Mouse (Mus musculus) splenic B cell, adult 2 months (primary cell): ENCODE results near the gene Nme7.
A peak's percentile ranks its signal among the peaks of the same experiment; 100 is the strongest.

Source experiments
- DNase-seq: peaks from one replicate; pipeline ENCODE4 v3.0.0-alpha.2; 2011; ENCODE audit warnings: low read depth, low spot score
- H3K27me3 ChIP-seq: 2 replicates; pipeline ENCODE4 v1.6.1; 2012; ENCODE audit warnings: mild to moderate bottlenecking, low read length, moderate library complexity, mixed read lengths; ENCODE audit not compliant: control insufficient read depth, poor library complexity, insufficient read depth, severe bottlenecking
- H3K36me3 ChIP-seq: 2 replicates; pipeline ENCODE4 v1.6.1; 2012; ENCODE audit warnings: mild to moderate bottlenecking, low read length, moderate library complexity, mixed read lengths; ENCODE audit not compliant: control insufficient read depth, poor library complexity, insufficient read depth, severe bottlenecking

The Nme7 gene

DNA sequence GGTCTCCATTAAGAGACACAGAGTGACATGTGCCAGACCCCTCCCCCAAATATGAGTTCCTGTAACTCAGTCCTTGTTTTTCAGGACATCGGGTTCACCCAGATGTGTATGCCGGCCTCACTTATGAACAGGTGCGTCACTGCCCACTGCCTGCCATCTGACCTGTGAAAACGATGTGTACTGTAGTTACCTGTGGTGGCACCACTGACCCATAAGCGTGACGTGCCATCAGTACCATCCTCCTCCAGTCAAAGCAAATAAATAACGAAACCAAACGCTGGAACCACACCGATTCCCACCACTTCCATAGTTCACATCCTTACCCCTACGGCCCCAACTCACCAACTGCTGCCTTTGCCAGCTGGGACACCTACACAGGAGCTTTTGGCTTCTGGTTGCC, 142.6 kb downstream of the Nme7 start:
- Histone ChIP-seq H3K36me3 (no peaks in the 10 kb centered on the region; the same call in 1 of the 2 replicates), H3K27me3 (no peaks in the 10 kb centered on the region)
- no peak for DNase-seq

- no peak for DNase-seq
- no peaks in the 10 kb centered on the region for H3K36me3 ChIP-seq
- H3K27me3 ChIP-seq: no peaks in the 10 kb centered on the region
Measured at GRCm38 (mm10) chr1:164447521-164447920, 143.6 kb downstream of the Nme7 start.

- no peak for DNase-seq
- H3K36me3 ChIP-seq: no peaks in the 10 kb centered on the region
Measured at GRCm38 (mm10) chr1:164449626-164450025, 145.7 kb downstream of the Nme7 start.

GRCm38 (mm10) chr1:164450231-164450630, 146.3 kb downstream of the Nme7 start:
- no peak for DNase-seq
- Histone ChIP-seq H3K36me3 (no peaks in the 10 kb centered on the region), H3K27me3 (no peaks in the 10 kb centered on the region)

More at GRCm38 (mm10) chr1:164449626-164450025, 145.7 kb downstream of the Nme7 start:
- no peaks in the 10 kb centered on the region for H3K27me3 ChIP-seq

DNA sequence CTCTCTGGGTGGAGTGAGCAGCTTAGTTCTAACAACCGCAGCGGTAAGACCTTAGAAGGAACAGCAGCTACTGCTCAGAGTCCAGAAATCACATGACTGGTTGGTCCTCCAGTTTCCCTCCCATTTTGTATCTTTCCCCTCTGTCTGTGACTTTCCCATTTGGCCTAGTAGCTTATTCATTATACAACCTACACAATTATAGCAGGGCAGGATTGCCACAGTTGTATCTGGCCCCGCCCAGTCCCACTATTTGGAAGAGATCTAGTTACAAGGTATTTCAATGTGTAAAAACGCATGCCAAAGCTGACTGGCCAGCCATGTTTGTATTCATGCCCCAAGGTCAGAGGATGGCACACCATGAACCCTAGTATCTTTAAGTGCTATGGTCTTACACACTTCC, 146.7 kb downstream of the Nme7 start:
- no peak for DNase-seq
- Histone ChIP-seq H3K36me3 (no peaks in the 10 kb centered on the region), H3K27me3 (no peaks in the 10 kb centered on the region)

- Histone ChIP-seq H3K27me3 (no peaks in the 10 kb centered on the region), H3K36me3 (no peaks in the 10 kb centered on the region)
- DNase-seq: no peak
Measured at GRCm38 (mm10) chr1:164451346-164451745, 147.4 kb downstream of the Nme7 start.

DNA sequence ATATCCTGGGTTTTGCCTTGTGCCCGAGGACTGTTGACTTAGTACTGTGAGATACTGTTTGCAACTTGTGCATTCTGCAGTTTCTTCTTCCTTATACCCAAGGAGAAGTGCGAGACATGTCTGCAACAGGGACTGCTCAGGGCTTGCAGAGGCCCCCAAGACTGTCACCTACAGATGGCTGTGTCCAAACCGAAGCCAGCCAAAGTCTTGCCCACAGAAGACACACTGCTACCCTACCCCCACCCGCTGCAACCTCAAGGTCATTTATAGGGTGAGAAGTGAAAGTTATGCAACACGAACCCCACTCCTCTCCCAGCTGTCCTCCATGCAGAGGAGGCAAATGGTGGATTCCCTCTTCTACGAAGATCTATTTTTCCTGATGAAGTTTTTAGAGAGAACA, 148.7 kb downstream of the Nme7 start:
- Histone ChIP-seq H3K36me3 (no peaks in the 10 kb centered on the region), H3K27me3 (no peaks in the 10 kb centered on the region)
- no peak for DNase-seq

GRCm38 (mm10) chr1:164453146-164453545, 149.2 kb downstream of the Nme7 start:
- Histone ChIP-seq H3K27me3 (no peaks in the 10 kb centered on the region), H3K36me3 (no peaks in the 10 kb centered on the region)
- no peak for DNase-seq

DNA sequence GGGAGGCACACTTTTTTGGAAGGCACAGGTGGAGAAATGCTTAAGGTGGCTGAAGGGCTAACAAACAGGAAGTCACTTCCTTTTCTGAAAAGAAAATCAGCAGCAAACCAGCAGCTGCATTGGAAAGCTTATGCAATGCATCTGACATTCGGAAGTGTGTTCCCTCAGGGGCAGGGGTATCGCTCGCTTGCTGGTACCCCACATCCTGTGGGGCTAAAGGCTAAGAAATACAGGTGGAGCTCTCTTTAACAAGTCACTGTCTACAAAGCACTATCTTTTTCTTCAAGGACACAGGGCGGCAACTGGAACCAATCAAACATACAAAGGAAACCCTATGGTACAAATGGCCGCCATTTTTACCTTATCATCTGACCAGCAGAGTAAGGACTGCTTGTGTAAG, 149.8 kb downstream of the Nme7 start:
- peak; percentile 37 for DNase-seq
- Histone ChIP-seq H3K27me3 (no peaks in the 10 kb centered on the region), H3K36me3 (no peaks in the 10 kb centered on the region)

DNA sequence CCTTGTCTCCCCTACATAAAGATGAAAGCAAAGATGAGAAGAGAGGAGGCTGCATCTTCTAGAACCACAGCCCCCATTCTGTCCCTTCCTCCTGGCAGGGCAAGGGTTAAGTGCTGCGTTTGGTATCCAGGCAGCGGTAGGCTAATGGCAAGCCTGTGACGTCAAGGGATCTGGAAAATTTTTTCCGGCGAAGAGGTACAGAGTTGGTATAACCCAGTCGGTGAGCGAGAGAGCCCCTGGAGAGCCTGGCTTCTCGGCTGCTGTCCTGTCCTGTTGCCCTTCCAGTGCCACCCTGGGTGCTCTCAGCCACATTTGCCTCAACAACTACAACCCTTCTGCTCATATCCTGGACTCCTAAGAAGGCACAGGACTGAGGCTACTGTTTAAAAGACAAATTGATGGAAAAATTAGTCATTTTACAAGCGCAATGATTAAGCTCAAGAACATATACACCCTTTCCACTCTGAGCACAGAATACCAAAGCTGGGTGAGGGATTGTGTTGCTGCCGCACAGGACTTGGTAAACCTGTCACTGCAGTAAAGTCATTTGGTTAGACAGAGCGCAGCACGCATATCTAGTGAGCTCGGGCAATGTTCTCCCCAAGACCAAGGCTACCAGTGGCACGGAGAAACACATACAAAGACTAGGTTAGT, 151.0 kb downstream of the Nme7 start:
- Histone ChIP-seq H3K36me3 (no peaks in the 10 kb centered on the region), H3K27me3 (no peaks in the 10 kb centered on the region)
- DNase-seq: no peak

DNA sequence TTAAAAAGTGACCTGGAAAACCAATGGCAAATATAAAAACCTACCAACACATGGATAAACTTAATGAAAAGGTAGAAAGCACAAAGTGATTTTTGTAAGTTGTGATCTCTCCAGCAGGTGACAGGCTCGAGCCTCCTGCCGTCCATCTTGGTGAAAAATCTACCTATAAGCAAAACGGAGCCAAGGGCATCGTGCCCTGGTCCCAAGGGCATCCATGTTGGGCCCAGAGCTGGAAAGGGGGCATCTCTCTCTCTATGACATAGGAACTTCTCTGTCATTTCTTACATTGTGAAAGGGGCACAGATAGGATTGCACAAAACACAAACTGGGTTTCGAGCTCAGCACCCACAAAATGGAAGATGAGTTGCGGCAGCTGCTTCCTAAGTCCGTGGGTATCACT, 151.7 kb downstream of the Nme7 start:
- peak; percentile 55 for DNase-seq
- Histone ChIP-seq H3K36me3 (no peaks in the 10 kb centered on the region), H3K27me3 (no peaks in the 10 kb centered on the region)

DNA sequence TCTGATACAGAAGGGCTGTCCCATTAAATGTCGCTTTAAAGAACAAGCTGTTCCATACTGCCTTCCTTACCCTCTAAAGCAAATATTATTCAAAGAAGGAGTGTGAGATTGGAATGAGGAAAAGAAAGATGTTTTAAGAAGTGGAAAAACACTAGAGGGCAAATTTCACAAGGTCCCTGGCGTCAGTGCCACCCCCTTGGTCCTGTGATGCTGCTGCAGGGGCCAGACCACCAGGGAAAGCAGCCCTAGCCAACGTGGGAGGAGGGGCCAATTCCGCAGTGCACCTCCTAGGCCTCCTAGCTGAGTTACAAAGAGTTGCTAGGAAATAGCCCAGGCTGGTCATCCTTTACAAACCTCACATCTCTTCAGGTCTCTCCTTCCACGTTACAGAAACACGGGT, 152.1 kb downstream of the Nme7 start:
- no peaks in the 10 kb centered on the region for H3K27me3 ChIP-seq
- no peak for DNase-seq

GRCm38 (mm10) chr1:164456731-164457130, 152.8 kb downstream of the Nme7 start:
- no peaks in the 10 kb centered on the region for H3K36me3 ChIP-seq
- H3K27me3 ChIP-seq: no peaks in the 10 kb centered on the region
- DNase-seq: peak; percentile 35

More for the DNA sequence above, 152.1 kb downstream of the Nme7 start:
- H3K36me3 ChIP-seq: no peaks in the 10 kb centered on the region

- Histone ChIP-seq H3K36me3 (no peaks in the 10 kb centered on the region), H3K27me3 (no peaks in the 10 kb centered on the region)
- peak; percentile 65 for DNase-seq
Measured at GRCm38 (mm10) chr1:164457531-164458244, 153.8 kb downstream of the Nme7 start.

DNA sequence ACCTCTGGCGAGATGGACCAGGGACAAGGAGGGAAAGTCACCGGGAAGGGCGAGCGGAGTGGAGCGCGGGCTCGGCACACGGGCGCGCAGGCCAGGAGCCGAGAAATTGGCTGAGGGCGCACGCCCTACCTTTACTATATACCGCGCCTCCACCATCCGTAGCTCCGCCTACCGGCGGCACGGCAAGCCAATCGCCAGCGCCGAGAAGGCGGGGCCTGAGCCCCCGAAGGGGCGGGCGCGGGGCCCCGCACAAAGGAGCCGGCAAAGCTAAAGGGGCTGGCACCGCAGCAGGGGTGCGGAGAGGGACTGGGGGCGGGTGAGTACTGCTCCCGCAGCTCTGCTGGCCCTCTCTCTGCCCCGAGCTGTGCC, 154.3 kb downstream of the Nme7 start, which contains the start of gene Atp1b1:
Atp1b1 (minus strand) TSS at position 111 of the 369 bp plus-strand sequence.
- Histone ChIP-seq H3K36me3 (no peaks in the 10 kb centered on the region), H3K27me3 (no peaks in the 10 kb centered on the region)
- peak; percentile 86 for DNase-seq
